Comparison of ENCODE assay signal across 15 mouse cellular contexts in the genomic region with DNA sequence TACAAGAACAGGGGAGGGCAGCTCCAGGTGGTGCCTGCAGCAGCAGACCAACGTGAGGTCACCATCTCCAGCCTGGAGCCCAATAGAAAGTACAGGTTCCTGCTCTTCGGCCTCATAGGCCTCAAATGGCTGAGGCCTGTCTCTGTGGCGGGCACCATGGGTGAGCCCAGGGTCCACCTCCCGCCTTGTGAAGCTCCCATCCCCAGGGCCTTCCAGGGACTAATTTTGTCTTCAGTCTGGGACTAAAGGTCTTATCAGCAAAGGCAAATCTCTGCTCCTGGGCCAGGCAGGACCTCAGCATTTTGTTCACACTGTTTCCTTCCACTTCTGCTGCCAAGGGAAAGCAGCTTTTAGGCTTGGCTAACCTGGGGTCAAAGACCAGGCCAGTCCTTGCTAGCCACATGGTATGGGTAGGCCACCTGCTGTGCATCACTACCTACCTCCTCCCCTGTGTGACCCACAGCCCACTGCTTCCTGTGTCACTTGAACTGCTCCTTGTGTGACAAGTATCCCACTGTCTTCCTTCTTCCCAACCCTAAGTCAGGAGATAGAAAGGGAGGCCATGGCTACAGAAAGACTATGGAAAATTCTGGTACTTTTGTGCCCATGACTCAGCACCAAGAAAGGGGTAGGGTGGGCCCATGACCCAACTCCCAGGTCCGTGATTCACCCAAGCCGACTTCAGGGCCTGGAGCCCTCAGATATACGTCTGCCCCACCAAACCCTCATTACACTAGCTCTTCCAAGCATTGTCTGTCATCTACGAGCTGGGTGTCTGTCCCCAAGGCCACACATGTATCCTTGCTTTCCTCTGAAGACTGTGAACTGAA. TPM values are rescaled to one million over a fixed set of nuclear protein-coding genes. Genes with fewer than 3 reads are reported as not detected.
"Had no signal": no experiment of that assay in that cellular context is flagged by ENCODE, and none has a peak within 500 bp of the region (broad histone marks: within the 10 kb centered on the region; RNA-seq: fewer than 3 reads in every experiment).

No protein-coding gene starts in this region.

- H3K36me3 ChIP-seq: liver, embryonic 12.5 days; midbrain, embryonic 10.5 days; neural tube, embryonic 12.5 days had no signal

- H3K27me3 ChIP-seq: liver, embryonic 12.5 days; neural tube, embryonic 12.5 days had no signal

- H3K4me1 ChIP-seq: liver, embryonic 12.5 days; midbrain, embryonic 10.5 days; neural tube, embryonic 12.5 days had no signal

- H3K9ac ChIP-seq: liver, embryonic 12.5 days; lung, embryonic 14.5 days; neural tube, embryonic 12.5 days had no signal

- H3K9me3 ChIP-seq: neural tube, embryonic 12.5 days had no signal

- ATAC-seq: liver, embryonic 12.5 days had no signal

- H3K4me3 ChIP-seq: liver, embryonic 12.5 days; midbrain, embryonic 10.5 days; neural tube, embryonic 12.5 days had no signal

- H3K27ac ChIP-seq: kidney, postnatal 0 days; liver, embryonic 12.5 days; midbrain, embryonic 10.5 days; neural tube, embryonic 12.5 days had no signal

- H3K4me2 ChIP-seq: liver, embryonic 12.5 days; lung, embryonic 14.5 days; neural tube, embryonic 12.5 days had no signal

RNA-seq across cellular contexts. Expression of a gene that starts 7.8 kb away (rescaled TPM):
- total RNA-seq: layer of hippocampus, postnatal 14 days; left cerebral cortex, adult 18-20 months; left cerebral cortex, postnatal 10 days; left cerebral cortex, postnatal 4 days; megakaryocyte, adult 5-6 weeks; monocyte, adult 5-6 weeks; neutrophil, adult 5-6 weeks had no signal
- polyA plus RNA-seq: liver, embryonic 12.5 days; lung, embryonic 14.5 days; midbrain, embryonic 10.5 days; midbrain, embryonic 14.5 days; neural tube, embryonic 12.5 days; stomach, embryonic 14.5 days; urinary bladder, adult 2 months had no signal

RNA-seq across cellular contexts. Expression of a gene that starts 52.8 kb away (rescaled TPM):
- polyA plus RNA-seq: lung, embryonic 14.5 days; midbrain, embryonic 10.5 days; neural tube, embryonic 12.5 days had no signal
